Mouse (Mus musculus): ENCODE results near the gene Cbfa2t2. TPM values are rescaled to one million over a fixed set of nuclear protein-coding genes. Genes with fewer than 3 reads are reported as not detected.

Cbfa2t2 gene
- total and polyA plus RNA-seq, 2 experiments from 2014 or later = 31.3 to 57.8 TPM

- Histone ChIP-seq H3K27me3 (ENCODE audit: insufficient read depth, low read length) (no peaks in the 10 kb centered on the region), H3K9me3 (ENCODE audit: low read length) (no peaks in the 10 kb centered on the region), H3K9ac (replicated peaks; ENCODE audit: low read length, poor library complexity, severe bottlenecking) (no peak overlapping the region), H3K4me3 (ENCODE audit: low read depth, low read length) (no peak overlapping the region), H3K4me2 (ENCODE audit: low read depth, low read length, poor library complexity, severe bottlenecking) (no peak overlapping the region), H3K36me3 (ENCODE audit: insufficient read depth, low read length) (no peaks in the 10 kb centered on the region), H3K27ac (ENCODE audit: low read depth, low read length) (no peak overlapping the region), H3K4me1 (ENCODE audit: insufficient read depth, low read length) (no peaks in the 10 kb centered on the region)
- DNase-seq (ENCODE audit: low spot score) = no peak
- no peak for TF ChIP-seq CTCF (IDR thresholded peaks at IDR 0.05)
- ATAC-seq (ENCODE audit: low FRiP score) = no peak
- WGBS = 63% methylated on average over 2 of the region's 2 CpGs
Measured at GRCm38 (mm10) chr2:154459262-154459661, 23.0 kb downstream of the Cbfa2t2 start.

DNA sequence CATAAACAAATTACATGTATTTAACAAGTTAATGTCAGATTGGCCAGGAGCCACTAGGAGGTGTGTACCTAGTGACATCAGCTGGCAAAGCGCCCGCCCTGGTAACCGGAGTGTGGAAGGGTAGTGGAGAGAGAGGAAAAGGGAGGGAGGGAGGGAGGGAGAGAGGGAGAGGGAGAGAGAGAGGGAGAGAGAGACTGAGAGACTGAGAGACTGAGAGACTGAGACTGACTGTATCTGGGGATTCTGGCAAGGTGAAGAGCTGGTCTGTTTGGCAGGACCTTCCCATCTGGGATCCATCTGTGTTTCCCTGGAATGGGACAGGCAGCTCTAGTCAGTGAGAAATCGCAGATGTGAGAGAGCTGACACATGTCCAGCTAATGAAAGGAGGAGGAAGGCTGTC lies 23.6 kb downstream of the Cbfa2t2 start:
- Histone ChIP-seq H3K4me1 (ENCODE audit: insufficient read depth, low read length) (no peaks in the 10 kb centered on the region), H3K36me3 (ENCODE audit: insufficient read depth, low read length) (no peaks in the 10 kb centered on the region), H3K27ac (ENCODE audit: low read depth, low read length) (no peak overlapping the region), H3K4me3 (ENCODE audit: low read depth, low read length) (no peak overlapping the region), H3K9ac (replicated peaks; ENCODE audit: low read length, poor library complexity, severe bottlenecking) (no peak overlapping the region), H3K4me2 (ENCODE audit: low read depth, low read length, poor library complexity, severe bottlenecking) (peak overlapping the region; percentile 5; the same call in 1 of the 2 replicates), H3K9me3 (ENCODE audit: low read length) (no peaks in the 10 kb centered on the region), H3K27me3 (ENCODE audit: insufficient read depth, low read length) (no peaks in the 10 kb centered on the region)
- TF ChIP-seq CTCF (IDR thresholded peaks at IDR 0.05) = no peak
- WGBS = 24% methylated on average over 4 of the region's 4 CpGs
- DNase-seq (ENCODE audit: low spot score) (peak; percentile 85), ATAC-seq (ENCODE audit: low FRiP score) (no peak)

DNA sequence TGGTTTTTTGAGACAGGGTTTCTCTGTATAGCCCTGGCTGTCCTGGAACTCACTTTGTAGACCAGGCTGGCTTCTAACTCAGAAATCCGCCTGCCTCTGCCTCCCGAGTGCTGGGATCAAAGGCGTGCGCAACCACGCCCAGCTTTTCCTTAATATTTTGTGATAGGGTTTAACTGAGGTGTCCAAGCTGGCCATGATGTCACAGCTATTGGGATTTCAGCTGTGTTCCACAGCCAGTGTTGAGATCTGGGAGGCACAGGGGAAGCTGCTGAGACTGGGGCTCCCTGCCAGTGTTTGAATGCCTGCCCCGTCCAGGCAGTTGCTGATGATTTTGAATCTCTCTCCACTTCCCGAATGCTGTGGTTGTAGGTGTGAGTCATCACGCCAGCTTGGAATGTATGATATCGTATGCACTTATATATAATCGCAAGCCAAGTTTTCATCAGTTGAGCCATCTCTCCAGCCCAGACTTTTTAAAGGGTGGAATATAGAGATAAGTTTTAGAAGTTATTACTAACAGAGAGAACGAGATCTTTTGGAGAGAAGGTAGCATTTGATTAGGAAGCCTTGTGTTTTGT lies 27.4 kb downstream of the Cbfa2t2 start:
- Histone ChIP-seq H3K9ac (replicated peaks; ENCODE audit: low read length, poor library complexity, severe bottlenecking) (no peak overlapping the region), H3K27me3 (ENCODE audit: insufficient read depth, low read length) (no peaks in the 10 kb centered on the region), H3K4me2 (ENCODE audit: low read depth, low read length, poor library complexity, severe bottlenecking) (no peak overlapping the region), H3K27ac (ENCODE audit: low read depth, low read length) (no peak overlapping the region), H3K36me3 (ENCODE audit: insufficient read depth, low read length) (no peaks in the 10 kb centered on the region), H3K4me1 (ENCODE audit: insufficient read depth, low read length) (no peaks in the 10 kb centered on the region), H3K9me3 (ENCODE audit: low read length) (no peaks in the 10 kb centered on the region), H3K4me3 (ENCODE audit: low read depth, low read length) (no peak overlapping the region)
- ATAC-seq (ENCODE audit: low FRiP score) = no peak
- no peak for TF ChIP-seq CTCF (IDR thresholded peaks at IDR 0.05)
- no peak for DNase-seq (ENCODE audit: low spot score)
- 89% methylated on average over 11 of the region's 11 CpGs for WGBS

GRCm38 (mm10) chr2:154465914-154466335 lies 29.6 kb downstream of the Cbfa2t2 start:
- H3K27me3 ChIP-seq (ENCODE audit: insufficient read depth, low read length) = no peaks in the 10 kb centered on the region
- no peak for ATAC-seq (ENCODE audit: low FRiP score)
- H3K4me3 ChIP-seq (ENCODE audit: low read depth, low read length) = no peak overlapping the region
- TF ChIP-seq CTCF (IDR thresholded peaks at IDR 0.05) = no peak
- no peaks in the 10 kb centered on the region for H3K36me3 ChIP-seq (ENCODE audit: insufficient read depth, low read length)
- H3K4me2 ChIP-seq (ENCODE audit: low read depth, low read length, poor library complexity, severe bottlenecking) = no peak overlapping the region
- WGBS = 25% methylated on average over 1 of the region's 1 CpGs
- H3K9ac ChIP-seq (replicated peaks; ENCODE audit: low read length, poor library complexity, severe bottlenecking) = no peak overlapping the region
- H3K9me3 ChIP-seq (ENCODE audit: low read length) = no peaks in the 10 kb centered on the region
- no peak overlapping the region for H3K27ac ChIP-seq (ENCODE audit: low read depth, low read length)
- H3K4me1 ChIP-seq (ENCODE audit: insufficient read depth, low read length) = no peaks in the 10 kb centered on the region
- DNase-seq (ENCODE audit: low spot score) = peak; percentile 42

DNA sequence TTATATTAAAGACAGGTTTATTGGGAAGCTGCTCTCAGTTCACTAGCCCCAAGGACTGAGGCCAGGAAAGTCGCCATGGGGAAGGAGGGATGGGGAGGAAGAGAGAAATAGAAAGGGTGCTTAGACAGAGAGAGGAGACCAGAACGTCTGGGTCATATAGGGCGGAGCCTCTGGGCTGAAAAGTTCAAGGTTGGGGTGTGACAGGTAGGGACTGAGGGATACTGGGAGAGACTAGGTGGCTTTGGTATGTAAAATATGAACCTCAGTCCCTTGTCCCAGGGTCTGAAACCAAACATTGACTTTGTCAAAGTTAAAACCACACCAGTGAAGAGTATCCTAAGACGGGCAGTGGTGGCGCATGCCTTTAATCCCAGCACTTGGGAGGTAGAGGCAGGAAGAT lies 30.9 kb downstream of the Cbfa2t2 start:
- no peak for DNase-seq (ENCODE audit: low spot score)
- no peak for TF ChIP-seq CTCF (IDR thresholded peaks at IDR 0.05)
- no peak overlapping the region for H3K27ac ChIP-seq (ENCODE audit: low read depth, low read length)

DNA sequence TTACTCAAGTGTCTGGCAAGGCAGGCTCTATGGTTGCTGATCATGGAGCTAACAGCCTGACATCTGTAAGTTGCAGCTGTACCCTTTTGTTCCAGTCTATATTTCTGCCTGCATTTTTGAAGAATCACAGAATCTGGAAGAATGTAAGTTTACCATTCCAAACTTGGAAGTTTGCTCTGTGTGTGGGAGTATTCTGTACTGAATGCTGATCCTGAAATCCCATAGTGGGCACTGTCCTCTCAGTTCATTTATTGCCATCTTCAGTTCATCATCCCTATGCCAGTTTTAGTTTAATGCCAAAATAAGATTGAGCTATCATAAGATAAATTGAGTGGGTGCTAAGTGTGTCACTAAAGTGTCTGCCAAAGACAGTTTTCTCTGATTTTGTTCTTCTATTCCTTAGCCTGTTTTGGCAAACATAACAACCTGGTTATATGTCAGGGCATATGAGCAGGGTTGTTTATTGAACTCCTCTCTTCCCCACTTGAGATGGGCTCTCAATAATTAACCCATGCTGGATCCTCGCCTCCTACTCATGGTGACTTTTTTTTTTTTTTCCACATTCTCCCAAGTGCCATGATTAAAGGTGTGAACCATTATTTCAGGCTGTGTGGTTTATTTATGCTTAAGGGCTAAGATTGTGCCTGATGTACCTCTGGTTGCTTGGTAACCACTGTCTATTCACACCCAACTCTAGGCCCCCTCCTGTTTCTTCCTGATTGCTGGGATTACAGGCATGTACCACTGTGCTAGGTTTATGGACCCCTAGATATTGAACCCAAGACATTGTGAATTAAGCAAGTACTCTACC lies 38.2 kb downstream of the Cbfa2t2 start:
- H3K4me1 ChIP-seq (ENCODE audit: insufficient read depth, low read length) = no peaks in the 10 kb centered on the region
- H3K9ac ChIP-seq (replicated peaks; ENCODE audit: low read length, poor library complexity, severe bottlenecking) = no peak overlapping the region
- no peaks in the 10 kb centered on the region for H3K36me3 ChIP-seq (ENCODE audit: insufficient read depth, low read length)
- H3K4me2 ChIP-seq (ENCODE audit: low read depth, low read length, poor library complexity, severe bottlenecking) = no peak overlapping the region
- H3K27ac ChIP-seq (ENCODE audit: low read depth, low read length) = no peak overlapping the region
- ATAC-seq (ENCODE audit: low FRiP score) (no peak), DNase-seq (ENCODE audit: low spot score) (no peak)
- H3K9me3 ChIP-seq (ENCODE audit: low read length) = no peaks in the 10 kb centered on the region
- no peak for TF ChIP-seq CTCF (IDR thresholded peaks at IDR 0.05)
- no peaks in the 10 kb centered on the region for H3K27me3 ChIP-seq (ENCODE audit: insufficient read depth, low read length)
- H3K4me3 ChIP-seq (ENCODE audit: low read depth, low read length) = no peak overlapping the region
- 73% methylated on average over 1 of the region's 1 CpGs for WGBS

More for the DNA sequence above, 30.9 kb downstream of the Cbfa2t2 start:
- ATAC-seq (ENCODE audit: low FRiP score) = no peak
- no peaks in the 10 kb centered on the region for H3K36me3 ChIP-seq (ENCODE audit: insufficient read depth, low read length)
- no peaks in the 10 kb centered on the region for H3K4me1 ChIP-seq (ENCODE audit: insufficient read depth, low read length)
- no peak overlapping the region for H3K9ac ChIP-seq (replicated peaks; ENCODE audit: low read length, poor library complexity, severe bottlenecking)
- no peak overlapping the region for H3K4me2 ChIP-seq (ENCODE audit: low read depth, low read length, poor library complexity, severe bottlenecking)
- H3K27me3 ChIP-seq (ENCODE audit: insufficient read depth, low read length) = no peaks in the 10 kb centered on the region
- H3K9me3 ChIP-seq (ENCODE audit: low read length) = no peaks in the 10 kb centered on the region
- H3K4me3 ChIP-seq (ENCODE audit: low read depth, low read length) = no peak overlapping the region
- WGBS = 93% methylated on average over 5 of the region's 5 CpGs

Data from midbrain, postnatal 0 days (tissue).